Mouse (Mus musculus) lung, adult 18-20 months (tissue): ENCODE data around the gene Usp21.
"Not testable (repeated sequence)": the region's sequence is repeated elsewhere in the genome, so short reads cannot be mapped to it uniquely, and the experiment has no call there.

Source experiments
- DNase-seq, 2 experiments: peaks; one replicate each; pipeline ENCODE4 v3.0.0; 2022; ENCODE audit warnings: mixed read lengths in 2 of 2

Gene Usp21

DNA sequence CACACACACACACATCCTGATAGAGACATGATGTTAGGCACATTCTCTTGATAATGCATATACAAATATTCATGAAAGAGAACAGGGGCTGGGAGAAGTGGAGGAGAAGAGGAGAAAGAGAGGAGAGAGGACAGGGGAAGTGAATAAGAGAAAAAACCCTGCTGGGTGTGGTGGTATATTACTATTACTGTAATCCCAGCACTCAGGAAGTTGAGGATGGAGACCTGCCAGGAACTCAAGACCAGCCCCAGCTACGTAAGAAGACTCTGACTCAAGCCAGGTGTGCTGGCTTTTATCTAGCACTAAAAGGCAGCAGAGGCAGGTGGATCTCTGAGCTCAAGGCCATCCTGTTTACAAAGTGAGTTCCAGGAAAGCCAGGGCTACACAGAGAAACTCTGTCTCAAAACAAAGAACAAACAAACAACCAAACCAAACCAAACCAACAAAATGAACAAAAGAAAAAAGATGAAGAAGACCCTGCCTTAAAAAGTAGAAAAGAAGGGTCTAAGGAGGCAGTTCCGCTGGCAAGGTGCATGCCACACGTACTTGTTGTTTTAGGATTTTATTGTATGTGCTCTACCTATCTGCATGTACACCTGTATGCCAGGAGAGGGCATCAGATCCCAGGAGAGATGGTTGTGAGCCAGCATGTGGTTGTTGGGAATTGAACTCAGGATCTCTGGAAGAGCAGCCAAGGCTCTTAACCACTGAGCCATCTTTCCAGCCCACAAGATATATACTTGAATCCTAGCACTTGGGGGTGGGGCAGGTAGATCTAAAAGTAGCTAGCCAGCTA, 23.9 kb downstream of the Usp21 start:
- DNase-seq, result no peak

DNA sequence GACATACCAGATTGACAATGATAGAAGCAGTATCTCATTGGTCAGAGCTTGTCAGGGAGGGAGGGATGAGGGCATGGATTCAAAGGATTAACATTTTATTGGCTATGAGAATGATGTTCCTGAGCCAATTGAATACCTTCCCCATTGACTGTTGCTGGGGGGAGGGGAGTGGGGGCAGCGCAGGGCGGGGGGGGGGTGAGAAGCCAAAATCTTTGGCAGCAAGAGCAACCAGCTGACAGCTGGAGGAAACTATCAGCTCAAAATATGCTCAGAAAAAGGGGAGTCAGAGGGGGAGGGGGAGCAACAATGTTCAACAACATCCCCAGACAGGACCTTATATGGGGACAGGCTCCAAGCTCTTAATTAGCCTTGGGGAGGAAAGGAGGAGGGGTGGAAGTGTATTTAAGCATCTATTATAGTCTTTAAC, 24.6 kb downstream of the Usp21 start:
- DNase-seq, result peak in 1 of 2 experiments; percentile 45

DNA sequence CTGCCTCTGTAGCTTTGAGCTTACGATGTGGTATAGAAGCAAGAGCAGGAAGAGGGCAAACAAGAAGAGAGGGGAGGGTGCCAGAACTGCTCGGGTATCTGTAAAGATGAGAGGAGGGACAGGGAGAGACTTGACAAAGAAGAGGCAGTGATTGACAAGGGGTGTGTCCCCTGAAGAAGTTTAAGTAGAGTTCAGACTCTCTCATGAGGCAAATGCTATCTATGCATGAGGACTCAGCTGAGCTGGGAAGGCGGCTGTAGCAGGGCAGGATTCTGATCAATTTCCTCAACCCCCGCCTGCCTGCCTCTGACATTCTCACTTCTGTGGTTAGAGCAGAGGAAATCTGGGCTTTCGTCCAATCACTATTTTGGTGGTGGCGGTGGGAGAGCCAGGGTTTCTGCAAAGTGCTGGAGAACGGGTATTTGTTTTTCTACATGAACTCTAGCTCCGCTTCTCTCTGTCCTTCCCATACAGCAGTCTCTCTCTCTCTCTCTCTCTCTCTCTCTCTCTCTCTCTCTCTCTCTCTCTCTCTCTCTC, 25.1 kb downstream of the Usp21 start:
- peak; percentile 66 to 72 for DNase-seq

DNA sequence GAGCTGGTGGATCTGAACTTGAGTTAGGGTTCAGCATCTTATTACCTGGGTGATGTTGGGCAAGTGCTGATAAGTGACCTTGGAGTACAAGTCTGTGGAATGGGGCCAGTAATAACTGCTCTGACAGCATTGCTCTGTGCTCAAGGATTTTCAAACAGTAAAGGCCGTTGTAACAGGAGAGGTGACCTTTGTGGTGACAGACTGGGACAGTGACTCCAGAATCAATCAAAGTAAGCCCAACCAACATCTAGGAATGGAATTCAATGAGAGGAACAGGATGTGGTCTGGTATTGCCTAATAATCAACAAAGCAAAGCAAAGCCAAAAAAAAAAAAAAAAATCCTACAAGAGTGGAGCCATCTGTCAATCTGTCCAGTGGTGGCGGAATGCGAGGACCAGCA, 27.5 kb downstream of the Usp21 start:
- DNase-seq, result no peak

DNA sequence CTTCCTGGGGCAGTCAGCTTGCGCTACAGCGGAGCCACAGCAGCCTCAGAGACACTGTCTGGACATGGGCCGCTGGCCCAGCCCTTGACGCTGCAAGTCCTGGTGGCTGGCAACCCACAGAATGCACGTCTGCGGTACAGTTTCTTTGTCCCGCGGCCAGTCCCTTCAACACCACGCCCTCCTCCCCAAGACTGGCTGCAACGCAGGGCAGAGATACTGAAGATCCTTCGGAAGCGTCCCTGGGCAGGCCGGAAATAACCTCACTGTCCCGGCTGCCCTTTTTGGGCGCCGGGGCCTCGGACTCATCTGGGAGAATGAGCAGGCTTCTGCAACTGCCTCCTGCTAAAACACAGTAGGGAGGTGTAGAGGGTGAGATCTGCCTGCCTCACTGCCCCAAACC, 28.9 kb downstream of the Usp21 start:
- no peak for DNase-seq

DNA sequence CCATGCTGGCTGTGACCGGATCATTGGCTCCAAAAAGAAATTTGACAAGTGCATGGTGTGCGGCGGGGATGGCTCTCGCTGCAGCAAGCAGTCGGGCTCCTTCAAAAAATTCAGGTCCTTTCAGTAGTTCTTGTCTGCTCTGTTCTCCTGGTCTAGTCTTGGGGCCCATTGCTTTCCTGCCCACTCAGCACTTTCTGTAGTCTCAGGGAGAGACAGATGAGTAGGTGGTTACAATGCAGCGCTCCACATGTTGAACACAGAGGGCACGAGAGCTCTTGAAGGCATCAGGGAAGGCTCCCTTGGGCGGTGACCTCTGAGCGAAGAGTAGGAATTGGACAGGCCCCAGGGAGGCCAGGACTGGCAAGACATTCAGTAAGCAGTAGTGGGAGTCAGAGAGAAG, 30.0 kb downstream of the Usp21 start:
- no peak for DNase-seq

DNA sequence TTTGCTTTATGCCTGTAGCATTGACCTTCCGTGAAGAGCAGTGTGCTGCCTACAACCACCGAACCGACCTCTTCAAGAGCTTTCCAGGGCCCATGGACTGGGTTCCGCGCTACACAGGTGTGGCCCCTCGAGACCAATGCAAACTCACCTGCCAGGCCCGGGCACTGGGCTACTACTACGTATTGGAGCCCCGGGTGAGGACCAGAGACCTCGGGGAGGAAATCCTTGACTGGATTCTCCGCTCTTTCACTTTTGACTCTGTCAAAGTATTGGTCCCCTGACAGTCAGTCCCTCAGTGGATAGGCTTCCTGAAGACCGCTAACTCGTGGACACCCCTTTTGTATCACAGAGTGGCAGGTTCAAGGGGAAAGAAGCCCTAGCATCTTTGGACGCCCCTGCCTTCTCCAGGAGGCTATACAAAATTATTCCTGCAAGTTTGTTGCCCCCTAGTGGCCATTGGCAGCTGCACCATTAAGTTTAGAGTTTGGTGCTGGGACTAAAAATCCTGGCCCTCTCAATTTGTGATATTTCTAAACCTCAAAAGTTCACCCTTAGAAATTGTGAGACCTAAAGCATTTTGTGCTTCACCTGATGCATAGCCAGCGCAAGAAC, 30.7 kb downstream of the Usp21 start:
- peak; percentile 53 to 70 for DNase-seq

DNA sequence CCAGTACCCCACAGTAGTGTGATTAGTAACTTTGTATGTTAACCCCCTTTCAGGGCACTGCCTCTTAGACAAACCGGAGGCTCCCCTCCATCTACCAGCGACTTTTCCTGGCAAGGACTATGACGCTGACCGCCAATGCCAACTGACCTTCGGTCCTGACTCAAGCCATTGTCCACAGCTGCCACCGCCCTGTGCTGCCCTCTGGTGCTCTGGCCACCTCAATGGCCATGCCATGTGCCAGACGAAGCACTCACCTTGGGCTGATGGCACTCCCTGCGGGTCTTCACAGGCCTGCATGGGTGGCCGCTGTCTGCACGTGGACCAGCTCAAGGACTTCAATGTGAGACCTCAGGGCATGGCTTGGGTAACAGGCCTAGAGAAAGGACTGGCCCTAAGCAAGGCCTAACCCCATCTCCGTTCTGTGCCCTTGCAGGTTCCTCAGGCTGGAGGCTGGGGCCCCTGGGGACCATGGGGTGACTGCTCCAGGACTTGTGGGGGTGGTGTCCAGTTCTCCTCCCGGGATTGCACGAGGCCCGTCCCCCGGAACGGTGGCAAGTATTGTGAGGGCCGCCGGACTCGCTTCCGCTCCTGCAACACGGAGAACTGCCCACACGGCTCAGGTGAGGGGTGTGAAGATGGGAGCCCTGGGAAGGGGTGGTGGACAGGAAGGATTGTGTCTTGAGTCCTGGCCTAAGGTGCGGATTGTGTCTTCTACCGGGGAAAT, 31.5 kb downstream of the Usp21 start:
- no peak for DNase-seq

DNA sequence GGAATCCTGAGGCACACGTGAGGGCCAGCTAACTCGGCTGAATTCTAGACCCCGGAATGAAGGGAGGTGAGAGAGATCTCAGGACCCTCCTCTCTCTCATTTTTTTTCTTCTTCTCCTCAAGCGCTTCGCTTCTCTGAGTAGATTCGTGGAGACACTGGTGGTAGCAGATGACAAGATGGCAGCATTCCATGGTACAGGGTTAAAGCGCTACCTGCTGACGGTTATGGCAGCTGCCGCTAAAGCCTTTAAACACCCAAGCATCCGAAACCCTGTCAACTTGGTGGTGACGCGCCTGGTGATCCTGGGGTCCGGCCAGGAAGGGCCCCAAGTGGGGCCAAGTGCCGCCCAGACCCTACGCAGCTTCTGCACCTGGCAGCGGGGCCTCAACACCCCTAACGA, 35.4 kb downstream of the Usp21 start:
- DNase-seq, result no peak

DNA sequence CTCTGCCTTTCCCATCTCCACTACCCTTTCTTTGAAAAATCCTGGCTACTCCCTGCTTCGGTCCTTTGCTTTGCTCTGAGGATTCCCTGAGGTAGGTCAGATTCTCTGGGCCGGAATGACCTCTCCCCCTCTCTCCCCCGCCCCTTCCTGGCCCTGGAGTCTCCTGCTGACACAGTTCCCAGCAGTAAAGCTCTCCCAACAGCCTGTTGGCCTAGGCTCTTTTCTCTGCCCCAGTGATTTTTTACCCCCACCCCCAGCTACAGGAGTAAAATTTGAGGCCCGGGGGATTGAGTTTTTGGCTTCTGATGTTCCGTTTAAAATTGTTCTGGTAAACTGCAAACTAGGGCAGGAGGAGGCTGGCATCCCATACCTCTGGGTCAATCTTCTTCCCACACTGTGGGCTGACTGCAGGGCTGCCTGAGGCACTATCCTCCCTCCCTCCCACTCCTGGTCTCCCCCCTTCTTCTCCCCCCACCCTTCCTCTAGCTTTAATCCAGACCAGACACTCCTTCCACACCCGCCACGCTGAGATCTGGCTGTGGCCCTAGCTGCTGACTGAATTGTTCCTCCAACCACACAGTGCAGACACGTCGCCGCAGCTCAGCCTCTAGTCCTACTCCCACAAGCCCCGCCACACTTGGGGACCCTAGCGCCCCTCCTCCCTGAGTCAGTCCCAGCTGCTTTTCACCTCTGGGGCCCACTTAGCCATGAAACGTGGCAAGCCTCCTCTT, 36.0 kb downstream of the Usp21 start:
- no peak for DNase-seq

DNA sequence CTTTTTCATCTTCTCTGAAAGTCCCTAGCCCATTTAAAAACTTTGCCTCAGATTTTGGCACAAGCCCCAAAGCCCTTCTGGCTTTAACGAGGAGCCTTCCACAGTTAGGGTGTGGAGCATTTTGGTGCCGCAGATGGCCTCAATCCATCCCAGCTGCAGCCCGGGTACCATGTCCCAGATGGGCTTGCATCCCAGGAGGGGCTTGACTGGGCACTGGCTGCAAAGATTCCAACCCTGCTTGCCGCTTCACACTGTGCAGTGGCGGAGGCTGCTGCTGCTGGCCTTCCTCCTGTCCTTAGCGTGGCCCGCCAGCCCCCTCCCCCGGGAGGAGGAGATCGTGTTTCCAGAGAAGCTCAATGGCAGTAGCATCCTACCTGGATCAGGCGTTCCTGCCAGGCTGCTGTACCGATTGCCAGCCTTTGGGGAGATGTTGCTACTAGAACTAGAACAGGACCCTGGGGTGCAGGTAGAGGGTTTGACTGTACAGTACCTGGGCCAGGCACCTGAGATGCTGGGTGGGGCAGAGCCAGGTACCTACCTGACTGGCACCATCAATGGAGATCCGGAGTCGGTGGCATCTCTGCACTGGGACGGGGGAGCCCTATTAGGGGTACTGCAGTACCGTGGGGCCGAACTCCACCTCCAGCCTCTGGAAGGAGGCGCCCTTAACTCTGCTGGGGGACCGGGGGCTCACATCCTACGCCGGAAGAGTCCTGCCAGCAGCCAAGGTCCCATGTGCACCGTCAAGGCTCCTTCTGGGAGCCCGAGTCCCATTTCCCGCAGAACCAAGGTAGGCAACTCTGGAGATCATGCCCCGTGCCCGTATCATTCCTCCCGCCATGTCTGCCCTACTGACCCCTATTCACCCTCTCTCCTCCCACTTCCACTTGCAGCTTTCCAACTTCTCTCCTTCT, 36.9 kb downstream of the Usp21 start, which contains the start of gene Ndufs2:
TSS of gene Ndufs2 (minus strand) at position 709 of the 914 bp plus-strand sequence.
- DNase-seq, result no peak

DNA sequence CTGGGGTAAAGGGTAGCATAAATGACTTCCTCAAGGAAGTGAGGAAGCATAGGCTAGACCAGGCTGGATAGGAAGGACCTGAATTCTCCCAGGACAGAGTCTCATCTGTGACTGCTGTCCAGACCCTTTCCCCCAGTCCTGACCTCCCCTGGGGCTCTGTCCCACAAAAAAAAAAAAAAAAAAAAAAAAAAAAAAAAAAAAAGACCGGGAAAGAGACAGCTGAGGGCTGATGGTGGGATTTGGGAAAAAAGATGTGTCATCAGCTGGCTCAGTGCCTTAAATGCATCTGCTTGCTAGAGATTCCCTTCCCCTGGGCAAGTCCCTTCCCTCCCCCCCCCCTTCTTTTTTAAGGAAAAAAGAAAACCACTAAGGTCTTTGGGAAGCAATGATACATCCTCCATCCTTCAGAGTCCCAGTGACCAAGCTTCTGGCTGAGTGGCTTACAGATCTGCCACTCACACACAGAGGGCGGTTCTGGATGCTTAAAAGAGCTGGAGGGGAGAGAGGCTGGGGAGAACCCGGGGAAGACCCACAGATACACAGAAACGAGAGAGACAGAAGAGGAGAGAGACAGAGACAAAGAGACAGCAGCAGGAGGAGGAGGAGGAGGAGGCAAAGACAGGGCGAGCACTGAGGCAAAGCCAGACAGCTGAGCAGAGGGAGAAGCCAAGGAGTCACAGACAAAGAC, 37.7 kb downstream of the Usp21 start, which contains the start of gene Adamts4:
TSS of gene Adamts4 (plus strand) at position 509 of the 688 bp plus-strand sequence.
- no peak for DNase-seq

DNA sequence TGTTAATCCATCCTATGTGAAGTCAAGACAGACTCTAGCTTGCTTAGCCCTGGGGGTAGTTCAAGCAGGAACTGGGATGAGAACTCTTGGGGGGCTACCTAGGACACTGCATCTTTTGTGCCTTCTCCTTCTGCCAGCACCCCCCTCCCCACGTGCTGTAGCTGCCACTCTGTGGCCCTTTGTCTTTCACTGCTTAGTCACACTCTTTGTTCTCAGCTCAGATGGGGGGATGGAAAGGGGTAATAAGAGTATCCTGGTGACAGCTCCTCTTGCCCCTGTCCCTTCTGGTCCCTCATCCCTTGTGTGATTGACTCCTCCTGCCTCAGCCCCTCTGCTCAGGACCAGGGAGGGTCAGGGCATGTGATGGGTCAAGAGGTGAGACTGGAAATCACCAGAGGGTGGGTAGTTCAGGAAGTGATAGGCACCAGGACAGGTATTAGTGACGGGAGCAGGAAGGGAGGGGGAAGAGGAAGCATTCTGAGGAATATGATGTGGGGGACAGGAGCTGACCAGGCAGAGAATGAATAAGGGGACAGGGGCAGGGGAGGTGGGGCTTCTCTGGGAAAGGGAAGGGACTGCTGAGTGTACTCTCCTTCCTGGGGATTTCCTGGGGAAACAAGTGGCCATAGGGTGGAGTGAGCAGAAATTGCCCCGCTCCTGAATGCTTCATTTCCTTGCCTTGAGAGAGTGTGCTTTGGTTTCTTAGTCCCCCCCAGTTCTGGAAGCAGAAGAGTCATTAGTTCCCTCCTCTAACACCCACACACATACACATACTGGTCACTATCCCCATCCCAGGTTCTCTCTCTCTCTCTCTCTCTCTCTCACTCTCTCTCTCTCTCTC, 39.2 kb downstream of the Usp21 start:
- DNase-seq, result no peak

DNA sequence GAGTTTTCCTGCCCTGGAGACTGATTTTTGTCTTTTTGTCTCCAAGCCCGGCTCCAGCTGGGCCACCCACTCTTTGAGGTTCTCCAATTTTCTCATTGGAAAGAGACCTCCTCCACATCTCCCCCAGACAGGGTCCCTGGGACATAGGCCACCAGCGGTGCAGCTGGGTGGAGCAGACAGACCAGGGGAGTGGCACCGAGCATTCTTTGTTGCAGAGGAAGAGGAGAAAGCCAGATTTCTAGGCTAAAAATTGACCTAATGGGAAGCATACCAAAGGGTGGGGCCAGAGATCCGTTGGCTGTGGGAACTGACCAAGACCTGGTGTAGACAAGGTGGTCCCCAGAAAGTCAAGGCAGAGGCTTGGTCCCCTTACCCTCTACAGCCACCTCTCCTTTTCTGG, 39.9 kb downstream of the Usp21 start:
- no peak for DNase-seq

DNA sequence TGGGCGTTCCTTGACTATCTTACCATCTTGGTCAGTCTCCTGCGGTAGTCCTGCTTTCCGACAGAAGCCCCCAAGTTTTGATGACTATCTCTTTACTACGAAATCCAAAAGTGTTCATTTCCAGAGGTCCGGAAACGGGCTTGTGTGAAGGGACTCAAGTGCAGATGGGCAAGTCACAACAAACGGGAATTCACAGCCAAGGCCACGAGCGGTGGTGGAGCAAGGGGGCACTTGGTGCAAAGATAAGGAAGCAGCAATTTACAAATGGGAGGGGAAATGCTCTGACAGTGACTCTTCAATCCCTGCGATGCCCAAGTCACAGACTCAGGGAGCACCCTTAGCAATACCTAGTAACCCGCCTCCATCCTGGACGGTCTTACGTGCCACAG, 40.3 kb downstream of the Usp21 start:
- peak in 1 of 2 experiments; percentile 32 for DNase-seq

DNA sequence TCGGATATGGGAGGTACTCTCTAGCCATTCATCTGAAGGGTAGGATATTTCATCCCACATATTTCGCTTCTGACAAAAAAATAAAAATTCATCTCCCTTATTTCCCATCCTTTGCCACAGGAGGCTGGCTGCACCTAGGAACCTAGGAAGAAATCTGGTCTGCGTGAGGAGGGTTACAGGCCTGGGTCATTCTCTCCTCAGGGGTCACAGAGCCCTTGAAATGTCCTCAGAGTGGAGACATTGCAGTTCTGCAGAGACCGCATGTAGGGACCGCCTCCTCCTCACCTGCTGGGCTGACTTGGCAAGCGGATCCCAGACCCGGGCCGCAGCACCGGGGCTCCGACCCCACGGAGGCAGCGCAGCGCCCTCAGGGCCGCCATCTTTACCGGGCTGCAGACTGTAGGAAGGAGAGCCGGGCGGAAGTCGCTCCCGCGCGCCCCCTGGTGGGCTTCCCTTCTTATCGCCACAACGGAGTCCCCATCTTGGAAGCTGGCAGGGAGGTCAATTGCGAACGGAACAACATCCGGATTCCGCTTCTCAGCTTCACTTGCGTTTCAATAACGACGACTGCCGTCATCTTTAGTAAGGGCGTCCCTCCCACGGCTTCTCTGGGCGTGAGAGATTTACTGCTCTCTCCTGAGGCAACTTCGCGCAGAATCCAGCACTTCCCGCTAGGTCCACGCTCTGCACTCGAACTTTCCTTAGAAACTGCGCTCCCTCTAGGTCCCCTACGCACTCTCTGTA, 40.9 kb downstream of the Usp21 start:
- DNase-seq, result peak; percentile 98 to 99

DNA sequence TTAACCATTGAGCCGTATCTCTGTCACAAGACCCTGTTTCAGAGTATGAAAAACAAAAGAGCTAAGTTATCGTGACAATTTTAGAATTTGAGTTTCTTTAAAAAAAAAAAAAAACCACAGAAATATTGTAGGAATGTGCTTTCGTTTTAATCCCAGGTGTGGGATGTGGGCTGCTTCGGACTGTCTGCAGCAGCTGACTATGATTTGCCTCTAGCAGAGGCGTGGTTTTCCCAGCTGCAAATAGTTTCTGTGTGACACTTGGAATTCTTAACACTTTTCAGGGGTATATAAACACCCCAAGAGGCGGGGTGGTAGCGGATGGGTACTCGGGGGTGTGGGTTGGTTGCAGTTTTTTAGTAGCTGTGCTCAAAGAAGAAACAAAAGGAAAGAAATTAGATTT, 42.4 kb downstream of the Usp21 start:
- DNase-seq, result no peak

DNA sequence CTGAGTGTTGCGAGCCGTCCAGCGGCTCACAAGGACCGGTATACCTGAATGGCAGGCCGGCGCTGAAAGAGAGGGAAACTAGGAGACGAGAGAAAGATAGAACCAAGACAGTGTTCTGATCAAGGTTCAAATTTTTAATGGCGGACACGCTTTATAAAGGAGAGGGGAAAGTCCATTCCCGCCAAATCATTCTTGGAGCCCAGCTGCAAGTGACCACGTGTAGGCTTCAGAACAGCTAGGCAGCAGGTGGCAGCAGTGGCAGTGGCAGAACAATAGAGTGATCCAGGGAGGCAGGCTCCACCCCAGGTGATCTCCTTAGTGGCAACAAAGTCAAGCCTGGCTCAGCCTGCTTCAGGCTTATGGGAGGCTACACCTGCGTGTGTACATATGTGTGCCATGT, 45.8 kb downstream of the Usp21 start:
- not testable (repeated sequence) for DNase-seq

DNA sequence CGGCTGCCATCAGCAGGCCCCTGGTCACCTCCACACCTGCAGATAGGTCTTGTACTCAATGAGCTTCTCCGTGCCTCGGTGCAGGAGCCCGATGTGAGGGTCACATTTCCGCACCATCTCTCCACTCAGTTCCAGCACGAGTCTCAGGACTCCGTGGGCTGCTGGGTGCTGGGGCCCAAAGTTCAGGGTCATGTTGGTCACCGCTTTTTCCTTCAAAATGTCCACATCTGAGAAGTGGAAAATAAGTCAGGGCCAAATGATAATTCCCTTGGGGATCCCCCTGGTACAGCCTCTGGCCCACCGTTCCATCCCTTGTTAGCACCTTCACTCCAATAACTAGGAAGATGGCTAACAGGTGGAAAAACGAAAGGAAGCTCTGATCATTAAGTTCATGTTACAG, 46.9 kb downstream of the Usp21 start:
- no peak for DNase-seq
